Mouse (Mus musculus): ENCODE data around the gene Map2k1.

- TF ChIP-seq POLR2A (IDR thresholded peaks at IDR 0.05; ENCODE audit: low read depth, low read length) (no peak), CTCF (IDR thresholded peaks at IDR 0.05; ENCODE audit: extremely low read depth, insufficient read length, insufficient replicate concordance, low read depth, low read length) (no peak)
Observed at GRCm38 (mm10) chr9:64256204-64256603, 2.8 kb upstream of the Map2k1 start.
